Mouse (Mus musculus) neural tube, embryonic 10.5 days (tissue): ENCODE measurements around the gene Fam222a.

Experiments used
- DNase-seq: peaks from one replicate; pipeline ENCODE4 v3.0.0-alpha.2; 2017; ENCODE audit warnings: low spot score; ENCODE audit errors: extremely low spot score

Fam222a gene

DNA sequence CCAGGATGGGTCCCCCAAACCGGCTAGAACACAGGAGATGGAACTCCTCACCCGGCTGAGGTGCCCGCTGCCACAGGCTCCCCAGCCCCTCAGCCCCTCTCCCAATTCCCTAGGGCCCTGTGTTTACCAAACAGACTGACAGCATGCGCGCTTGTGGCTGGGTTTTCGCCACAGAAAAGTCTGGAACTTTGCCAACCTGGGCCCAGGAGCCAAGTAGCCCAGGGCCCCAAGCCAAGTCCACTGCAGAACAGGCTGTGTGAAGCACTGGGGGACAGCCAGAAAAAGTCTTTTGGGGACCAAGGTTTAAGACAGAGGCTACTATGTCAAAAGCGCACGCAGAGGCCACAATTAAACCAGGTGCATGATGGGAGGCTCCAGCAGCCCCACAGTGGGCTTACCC, 39.8 kb downstream of the Fam222a start:
- no peak for DNase-seq

DNA sequence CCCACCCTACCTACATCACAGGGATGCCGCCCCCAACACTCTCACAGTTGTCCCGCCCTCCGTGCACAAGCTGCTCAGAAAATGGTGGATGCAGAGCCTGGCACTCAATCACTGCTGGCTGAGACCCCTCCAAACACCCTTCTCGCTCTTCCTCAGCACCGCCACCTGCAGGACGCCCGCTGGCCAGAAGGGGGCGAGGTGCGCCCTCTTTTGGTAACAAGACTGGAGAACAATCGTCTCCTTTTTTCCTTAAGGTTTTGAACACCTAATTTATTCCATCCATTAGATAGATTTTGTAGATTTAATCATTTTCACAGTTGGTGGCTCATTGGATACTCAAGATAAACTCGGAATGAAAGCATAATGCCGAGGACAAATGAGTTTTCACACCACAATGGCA, 40.7 kb downstream of the Fam222a start:
- peak; percentile 93 for DNase-seq

DNA sequence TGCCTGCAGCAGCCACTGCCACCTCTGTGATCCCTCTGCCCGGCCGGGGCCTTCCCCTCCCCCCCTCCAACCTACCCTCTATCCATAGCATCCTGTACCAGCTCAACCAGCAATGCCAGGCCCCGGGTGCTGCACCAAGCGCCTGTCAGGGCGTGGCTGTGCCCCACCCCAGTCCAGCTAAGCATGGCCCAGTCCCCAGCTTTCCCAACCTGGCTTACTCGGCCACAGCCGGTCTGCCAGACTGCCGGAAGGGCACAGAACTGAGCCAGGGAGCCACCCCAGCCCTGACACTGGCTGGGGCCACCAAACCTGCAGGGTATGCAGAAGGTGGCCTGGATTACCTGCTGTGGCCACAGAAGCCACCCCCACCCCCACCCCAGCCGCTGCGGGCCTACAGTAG, 43.4 kb downstream of the Fam222a start:
- no peak for DNase-seq

DNA sequence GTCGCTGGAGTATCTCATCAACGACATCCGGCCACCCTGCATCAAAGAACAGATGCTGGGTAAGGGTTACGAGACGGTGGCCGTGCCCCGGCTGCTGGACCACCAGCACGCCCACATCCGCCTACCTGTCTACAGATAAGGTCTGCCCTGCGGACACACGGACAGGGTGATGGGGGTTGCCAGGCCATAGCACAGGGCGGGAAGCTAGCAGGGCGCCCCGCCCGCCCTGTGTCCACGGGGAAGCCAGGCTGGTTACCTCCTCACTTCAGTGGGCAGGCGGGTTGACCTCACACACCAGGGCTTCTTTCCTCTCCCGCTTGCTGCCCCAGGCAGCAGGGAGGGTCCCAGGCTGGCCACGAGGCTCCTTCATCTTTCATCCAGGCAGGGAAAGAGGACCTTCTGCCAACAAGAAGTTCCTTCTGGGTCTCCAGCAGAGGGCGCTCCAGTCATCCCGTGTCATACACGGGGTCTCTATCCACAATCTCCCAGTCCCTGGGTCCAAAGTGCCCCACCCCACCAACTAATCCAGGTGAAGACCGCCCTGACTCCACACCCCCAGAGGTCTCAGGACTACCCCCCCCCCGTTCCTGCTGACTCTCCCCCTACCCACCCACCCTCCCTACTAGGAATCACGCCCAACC, 44.3 kb downstream of the Fam222a start:
- peak; percentile 59 for DNase-seq

DNA sequence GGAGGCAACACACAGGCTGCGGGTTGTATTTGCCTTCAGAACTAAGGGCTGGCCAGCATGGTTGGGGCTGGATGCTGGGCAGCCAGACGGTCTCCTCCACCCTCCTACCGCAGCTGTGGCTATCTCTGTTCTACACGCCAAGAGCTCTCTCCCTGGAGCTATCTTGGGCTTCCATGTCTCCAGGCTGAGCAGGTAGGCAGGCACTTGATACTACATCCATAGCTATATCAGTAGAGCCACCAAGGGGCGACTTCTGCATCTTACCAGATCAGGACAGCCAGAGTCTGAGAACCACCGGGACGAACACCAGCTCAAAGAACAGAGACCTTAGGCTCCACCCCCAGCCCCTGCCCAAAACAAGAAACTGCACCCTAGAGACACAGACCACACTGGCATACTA, 47.0 kb downstream of the Fam222a start:
- no peak for DNase-seq

DNA sequence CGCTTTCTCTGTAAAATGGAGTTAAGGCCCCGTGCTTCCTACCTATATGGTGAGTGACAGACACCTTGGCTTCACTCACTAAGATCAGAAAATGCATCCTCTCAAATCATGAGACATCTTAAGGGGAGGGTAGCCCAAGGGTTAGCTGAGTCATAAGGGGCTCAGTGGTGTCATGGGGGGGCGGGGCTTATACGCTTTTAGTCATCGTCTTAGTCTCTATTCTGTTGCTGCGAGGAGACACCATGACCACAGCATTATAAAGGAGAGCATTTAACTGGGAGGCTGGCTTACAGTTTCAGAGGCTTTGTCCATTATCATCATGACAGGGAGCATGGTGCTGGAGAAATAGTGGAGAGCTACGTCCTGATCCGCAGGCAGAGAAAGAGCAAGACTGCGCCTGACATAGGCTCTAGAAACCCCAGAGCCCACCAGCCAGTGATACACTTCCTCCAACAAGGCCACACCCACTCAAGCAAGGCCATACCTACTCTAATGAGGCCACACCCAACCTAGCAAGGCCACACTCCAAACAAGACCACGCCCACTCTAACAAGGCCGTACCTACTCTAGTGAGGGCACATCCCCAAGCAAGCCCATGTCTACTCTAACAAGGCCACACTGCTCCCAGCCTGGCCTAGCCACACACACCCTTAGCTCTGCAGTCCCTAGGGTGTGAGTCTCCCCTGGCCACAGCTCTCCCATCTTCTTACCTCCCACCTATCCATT, 48.7 kb downstream of the Fam222a start:
- no peak for DNase-seq

DNA sequence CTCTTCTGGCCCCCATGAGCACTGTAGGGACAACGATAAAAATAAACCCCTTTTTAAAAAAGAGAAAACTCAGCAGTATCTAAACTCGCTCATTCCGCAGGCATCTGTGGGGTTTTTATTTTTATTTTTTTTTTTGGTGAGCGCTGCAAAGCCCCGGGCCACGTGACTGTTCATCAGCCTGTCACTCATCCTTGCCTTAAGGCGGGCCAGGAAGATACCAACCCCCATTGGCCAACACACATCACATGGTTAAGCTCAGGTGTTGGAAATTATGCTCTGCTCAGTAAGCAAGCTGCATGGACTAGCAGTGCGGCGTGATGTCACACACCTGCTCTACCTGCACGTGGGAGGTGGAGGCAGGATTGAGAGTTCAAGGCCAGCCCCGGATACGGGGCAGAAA, 50.0 kb downstream of the Fam222a start:
- no peak for DNase-seq

DNA sequence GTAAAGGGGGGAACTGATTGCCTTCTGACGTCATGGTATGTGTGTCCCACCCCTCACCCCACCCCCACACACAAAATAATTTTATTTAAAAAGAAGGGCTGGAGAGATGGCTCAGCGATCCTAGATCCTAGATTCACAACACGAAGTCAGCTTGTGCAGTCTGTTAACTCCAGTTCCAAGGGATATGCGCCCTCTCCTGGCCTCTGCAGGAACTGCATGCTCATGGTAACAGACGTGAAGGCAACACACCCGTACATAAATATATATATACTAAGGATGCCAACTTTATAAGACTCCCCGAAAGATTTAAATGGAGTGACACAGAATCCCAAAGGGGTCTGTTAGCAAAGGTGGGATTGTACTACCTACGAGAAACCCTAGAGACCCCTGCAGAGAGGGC, 51.0 kb downstream of the Fam222a start:
- peak; percentile 86 for DNase-seq

DNA sequence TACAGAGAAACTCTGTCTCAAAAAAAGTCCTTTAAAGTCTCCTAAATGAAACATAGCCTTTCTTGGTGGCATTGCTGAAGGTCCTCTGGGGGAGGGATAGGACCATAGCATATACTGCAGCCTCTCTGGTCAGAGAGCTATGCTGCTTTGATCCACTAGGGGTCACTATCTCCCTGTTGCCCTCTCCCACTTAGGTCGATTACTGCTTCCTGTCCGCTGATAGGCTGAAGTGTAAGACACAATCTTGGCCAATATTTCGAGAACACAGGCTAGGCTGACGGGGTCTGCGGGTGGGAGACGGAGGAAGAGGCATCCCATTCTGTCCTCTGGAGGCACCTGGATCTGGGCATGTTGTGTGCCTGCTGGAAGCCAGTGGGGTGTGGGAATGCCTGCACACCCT, 52.5 kb downstream of the Fam222a start:
- DNase-seq = no peak

DNA sequence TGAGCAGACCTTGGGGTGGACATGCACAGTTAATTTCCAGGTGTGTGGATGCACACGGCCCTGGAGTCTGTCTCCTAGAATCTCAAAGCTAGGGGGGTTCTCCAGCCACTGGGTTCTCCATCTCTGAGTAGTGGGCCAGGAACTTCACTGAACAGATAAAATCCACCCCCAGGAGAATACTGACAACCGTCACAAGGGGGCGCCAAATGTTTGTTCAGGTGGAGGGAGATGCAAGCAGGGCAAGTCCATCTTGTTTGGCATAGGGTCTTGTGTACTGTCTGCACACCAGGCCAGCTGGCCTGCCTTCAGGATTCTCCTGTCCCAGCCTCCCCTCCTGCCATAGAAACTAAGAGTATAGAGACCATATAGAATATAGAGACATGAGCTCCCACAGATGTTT, 57.8 kb downstream of the Fam222a start:
- DNase-seq = peak; percentile 77

DNA sequence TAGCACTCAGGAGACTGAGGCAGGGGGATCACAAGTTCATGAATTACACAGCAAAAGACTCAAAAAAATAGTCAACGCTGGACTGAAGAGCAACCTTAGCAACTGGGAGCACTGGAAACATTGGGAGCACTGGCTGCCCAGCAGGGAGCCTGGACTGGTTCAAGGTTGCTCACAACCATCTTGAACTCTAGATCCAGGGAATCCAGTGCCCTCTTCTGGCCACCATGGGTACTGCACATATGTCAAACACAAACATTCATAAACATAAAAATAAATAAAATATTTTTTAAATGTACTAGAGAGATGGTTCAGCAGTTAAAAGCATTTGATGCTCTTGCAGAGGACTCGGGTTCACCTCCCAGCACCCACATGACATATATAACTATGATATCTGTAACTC, 63.5 kb downstream of the Fam222a start:
- no peak for DNase-seq

DNA sequence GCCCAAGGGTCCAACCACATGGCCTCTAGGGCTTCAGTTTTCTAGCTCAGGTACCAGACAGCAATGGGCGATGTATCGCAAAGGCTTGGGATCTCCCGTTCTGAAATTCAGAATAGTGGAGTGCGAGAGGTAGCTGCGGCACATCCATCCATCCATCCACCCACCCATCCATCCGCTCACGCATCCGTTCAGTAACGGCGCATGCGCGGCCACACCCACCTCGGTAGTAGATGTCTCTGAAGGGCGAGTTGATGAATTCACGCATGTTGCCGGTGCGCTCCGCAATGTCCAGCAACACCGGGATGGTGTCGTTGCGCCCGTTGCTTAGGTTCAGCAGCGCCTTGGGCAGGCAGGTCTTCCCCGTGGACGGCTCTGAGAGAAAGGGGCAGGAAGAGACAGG, 68.3 kb downstream of the Fam222a start:
- DNase-seq = no peak

DNA sequence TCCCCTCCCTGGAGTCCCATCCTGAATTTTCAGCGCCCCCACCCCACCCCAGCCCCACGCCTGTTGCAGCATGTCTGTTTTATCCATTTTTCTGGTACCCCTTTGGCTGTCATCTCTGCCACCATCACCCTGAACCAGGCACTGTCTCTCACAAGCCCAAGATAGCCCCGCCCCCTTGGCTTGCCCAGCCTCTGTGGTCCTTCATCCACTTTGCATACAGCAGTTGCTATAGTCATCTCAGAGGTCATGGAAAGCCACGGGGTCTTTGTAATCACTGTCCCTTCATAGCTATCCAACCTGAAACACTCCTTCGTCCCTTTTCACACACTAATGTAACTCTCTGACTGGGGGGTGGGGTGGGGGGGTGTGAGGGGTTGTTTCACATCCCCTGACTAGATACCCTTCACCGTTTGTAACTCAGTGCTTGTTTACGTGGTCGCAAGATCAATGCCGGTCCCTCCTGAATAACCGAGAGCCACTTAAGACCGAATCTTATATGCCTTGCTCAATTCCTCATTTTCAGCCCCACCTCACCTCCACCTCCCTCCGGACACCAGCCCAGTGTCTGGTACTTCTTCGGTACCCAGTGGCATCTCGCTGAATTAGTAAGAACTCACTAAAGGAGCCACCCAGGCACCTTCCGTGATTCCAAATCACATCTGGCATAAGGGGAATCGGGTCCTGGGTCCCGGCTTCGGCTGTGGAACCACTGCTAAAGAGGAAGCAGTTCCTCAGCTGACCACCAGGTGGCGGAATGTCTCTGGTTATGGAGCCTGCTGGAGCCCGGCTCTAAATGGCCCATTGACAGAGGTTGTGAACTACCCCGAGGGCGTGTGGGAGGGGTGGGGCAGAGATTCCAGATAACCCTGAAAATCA, 71.2 kb downstream of the Fam222a start:
- DNase-seq = peak; percentile 92

DNA sequence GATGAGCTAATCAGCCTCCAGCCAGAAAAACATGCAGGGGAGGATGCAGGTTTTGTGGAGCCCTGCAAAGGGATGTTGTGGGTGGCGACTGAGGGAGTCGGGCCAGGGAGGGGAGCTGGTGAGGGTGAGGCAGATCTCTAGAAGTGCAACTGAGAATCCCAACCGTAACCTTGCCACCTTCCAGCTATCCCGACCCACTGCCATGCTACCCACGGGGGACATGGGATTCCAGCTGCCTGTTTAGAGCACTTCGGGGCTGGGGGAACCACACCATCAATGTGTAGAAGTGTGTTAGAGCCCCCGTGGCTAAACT, 71.8 kb downstream of the Fam222a start:
- no peak for DNase-seq

DNA sequence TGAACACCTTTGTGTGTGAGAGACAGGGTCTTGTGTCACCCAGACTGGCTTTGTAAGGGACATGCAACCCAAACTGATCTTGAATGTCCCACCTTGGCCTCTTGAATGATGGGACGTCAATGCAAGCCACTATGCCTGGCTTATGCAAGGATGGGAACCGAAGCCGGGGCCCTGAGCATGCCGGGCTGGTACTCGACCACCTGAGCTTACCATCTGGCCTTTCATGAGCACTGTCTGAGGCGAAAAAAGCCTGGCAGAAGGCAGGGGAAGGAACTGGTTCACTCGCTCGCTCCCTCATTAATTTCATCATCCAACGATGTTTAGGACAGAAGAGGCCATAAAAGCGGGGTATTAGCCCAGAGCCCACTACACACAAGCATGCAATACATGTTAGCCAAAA, 73.0 kb downstream of the Fam222a start:
- DNase-seq = no peak

DNA sequence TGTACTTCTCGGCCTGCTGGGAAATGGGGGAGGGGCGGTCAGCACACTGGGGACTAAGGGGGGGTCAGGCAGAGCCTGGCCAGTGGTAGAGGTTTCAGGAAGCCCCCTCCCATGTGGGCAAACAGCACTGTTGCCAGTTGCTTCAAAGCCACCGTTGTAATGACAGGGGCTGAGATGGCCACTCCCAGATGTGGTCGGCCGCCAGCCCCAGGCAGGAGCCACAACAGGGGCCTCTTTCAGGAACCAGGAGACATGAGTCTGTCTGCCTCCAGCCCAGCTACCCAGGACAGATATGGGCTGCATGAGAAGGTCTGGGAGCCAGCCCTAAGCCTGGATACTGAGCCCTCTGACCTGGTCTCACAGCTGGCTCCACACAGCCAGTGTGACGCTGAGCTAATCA, 77.1 kb downstream of the Fam222a start:
- no peak for DNase-seq

DNA sequence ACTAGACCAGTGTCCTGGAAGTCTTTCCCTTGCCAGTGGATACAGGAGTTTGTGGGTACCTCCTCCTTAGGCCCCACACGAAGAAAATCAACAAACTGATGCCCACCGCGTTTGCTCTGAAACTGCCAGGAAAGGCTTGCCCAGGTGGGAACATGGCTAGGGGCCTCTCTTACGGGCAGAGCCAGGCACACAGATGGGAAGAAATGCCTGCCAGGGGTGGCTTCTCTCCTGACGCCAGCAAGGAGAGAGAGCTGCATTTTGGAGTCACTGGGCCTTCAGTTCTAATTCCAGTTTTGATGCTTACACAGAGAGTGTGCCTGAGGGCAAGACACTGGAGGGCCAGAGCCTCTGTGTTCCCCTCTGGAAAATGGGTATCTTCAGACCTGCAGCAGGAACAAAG, 78.1 kb downstream of the Fam222a start:
- no peak for DNase-seq

DNA sequence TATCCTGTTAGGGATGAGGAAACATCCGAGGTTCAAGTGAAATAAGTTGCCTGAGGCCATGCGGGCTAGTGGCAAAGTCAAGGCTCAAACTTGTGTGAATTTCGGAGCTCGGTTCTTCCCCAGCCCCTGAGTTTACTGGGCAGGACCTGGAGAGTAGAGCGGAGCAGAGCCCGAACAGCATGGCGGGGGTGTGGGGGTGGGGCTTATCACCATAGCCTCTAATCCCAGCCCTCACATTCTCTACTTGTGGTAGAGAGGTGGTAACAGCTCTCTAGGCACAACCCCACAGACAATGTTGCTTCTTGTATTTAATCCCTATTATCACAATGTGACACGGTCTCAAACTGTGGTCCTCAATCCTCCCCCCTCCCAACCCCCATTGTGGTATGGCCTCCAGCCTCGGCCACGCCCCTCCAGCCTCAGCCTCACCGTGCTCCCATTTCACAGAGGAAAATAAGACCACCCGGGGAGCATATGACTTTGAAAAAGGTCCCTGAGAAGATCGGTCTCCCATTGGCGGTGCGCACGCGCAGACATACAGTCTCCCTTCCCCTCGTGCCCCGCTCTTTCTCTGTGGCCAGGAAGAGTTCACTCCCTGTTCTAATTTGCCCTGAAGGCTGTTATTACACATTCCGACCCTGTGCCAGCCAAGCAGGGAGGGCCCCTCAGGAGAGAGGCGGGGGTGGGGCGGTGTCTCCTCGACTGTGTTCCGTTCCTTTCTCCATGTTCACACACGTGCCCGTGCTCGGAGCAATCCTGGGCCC, 79.6 kb downstream of the Fam222a start:
- peak; percentile 60 for DNase-seq

DNA sequence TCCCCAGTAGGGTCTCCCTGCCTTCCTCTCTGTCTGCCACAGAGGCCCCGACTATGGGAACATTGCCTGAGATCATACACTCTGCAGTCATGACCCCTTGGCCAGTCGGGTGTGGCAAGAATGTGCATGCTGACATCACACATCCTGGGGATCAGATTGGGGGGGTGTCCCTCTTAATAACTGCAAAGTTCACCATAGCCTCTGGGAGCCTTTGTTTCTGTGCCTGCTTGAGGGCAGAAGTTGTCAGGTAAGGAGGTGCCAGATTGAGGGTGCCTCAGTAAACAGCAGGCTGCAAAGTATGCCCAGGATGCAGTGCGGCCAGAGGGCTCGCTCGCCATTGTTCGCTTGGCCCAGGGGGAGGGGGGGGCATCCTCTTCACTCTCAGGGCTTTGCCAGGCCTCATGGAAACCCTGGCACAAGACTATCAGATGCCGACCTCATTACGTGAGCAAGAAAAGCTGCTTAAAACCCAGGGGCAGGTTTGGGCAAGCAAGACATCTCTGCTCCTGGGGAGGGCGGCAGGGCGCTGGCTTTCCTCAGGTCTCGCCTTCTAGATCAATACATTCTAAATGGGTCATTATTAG, 81.0 kb downstream of the Fam222a start:
- no peak for DNase-seq

DNA sequence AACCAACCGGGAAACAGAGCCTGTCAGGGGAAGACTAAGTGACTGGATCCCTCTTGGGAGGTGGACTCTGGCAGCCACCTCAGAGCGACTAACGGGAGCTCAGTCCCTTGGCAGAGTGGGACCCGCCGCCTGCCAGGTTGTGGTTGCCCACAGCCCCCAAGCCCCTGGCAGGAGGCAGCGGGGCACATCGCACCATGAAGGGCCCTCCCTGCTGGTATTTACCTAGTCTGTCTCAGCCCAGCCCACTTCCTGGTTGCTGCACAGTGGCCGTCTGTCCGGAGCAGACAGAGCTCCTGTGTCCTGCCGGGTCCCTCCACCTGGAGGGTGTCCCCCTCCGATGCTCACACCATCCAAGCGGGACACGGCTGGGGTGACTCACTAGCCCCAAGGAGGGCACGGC, 83.2 kb downstream of the Fam222a start:
- no peak for DNase-seq

DNA sequence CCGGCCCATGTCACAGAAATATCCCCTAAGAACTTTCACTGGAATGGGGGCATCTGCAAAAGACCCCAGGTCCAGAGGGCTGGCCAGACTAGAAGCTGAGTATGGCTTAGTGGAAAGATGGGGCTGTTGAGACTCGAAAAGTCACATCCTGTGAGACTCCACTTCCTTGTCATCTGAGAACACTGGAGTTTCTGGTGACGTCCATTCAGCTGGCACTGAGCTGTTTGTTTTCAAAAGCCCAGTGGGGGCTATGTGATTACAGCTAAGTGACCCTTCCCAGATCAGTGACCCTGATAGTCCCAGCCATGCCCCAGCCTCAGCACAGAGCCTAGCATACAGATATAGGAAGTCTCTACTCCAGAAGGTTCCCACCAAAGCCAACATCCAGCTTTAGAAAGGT, 83.6 kb downstream of the Fam222a start:
- DNase-seq = no peak
